Mouse (Mus musculus): ENCODE results near the gene Hax1. TPM values are rescaled to one million over a fixed set of nuclear protein-coding genes. Genes with fewer than 3 reads are reported as not detected.

The Hax1 gene
- 34.5 TPM for polyA plus RNA-seq (2014; fragmentation: Illumina TruSeq; extraction: RNeasy Lipid Tissue Mini Kit (QIAGEN cat#74804); ENCODE audit: low read depth, low replicate concordance)

GRCm38 (mm10) chr3:89998612-89999054 is at the start of gene Hax1:
Hax1 (minus strand) TSS chr3:89998780.

GRCm38 (mm10) chr3:89963221-89963763 is 35.3 kb downstream of the Hax1 start, which contains the start of gene Atp8b2:
Atp8b2 (minus strand) TSS chr3:89963508.

Other genes with a start within 250 kb of the Hax1 start
- gene Chrnb2, start 234.1 kb downstream of the Hax1 start, polyA plus RNA-seq (2014; fragmentation: Illumina TruSeq; extraction: RNeasy Lipid Tissue Mini Kit (QIAGEN cat#74804); ENCODE audit: low read depth, low replicate concordance) = 0.69 TPM
- gene Ube2q1, start 225.2 kb downstream of the Hax1 start, polyA plus RNA-seq (2014; fragmentation: Illumina TruSeq; extraction: RNeasy Lipid Tissue Mini Kit (QIAGEN cat#74804); ENCODE audit: low read depth, low replicate concordance) = 71.7 TPM
- 3.7 TPM for gene She, start 167.4 kb downstream of the Hax1 start, polyA plus RNA-seq (2014; fragmentation: Illumina TruSeq; extraction: RNeasy Lipid Tissue Mini Kit (QIAGEN cat#74804); ENCODE audit: low read depth, low replicate concordance)
- gene Il6ra, start 85.6 kb downstream of the Hax1 start, polyA plus RNA-seq (2014; fragmentation: Illumina TruSeq; extraction: RNeasy Lipid Tissue Mini Kit (QIAGEN cat#74804); ENCODE audit: low read depth, low replicate concordance) = 4.9 TPM
- 8.8 TPM for gene Atp8b2, start 35.3 kb downstream of the Hax1 start, polyA plus RNA-seq (2014; fragmentation: Illumina TruSeq; extraction: RNeasy Lipid Tissue Mini Kit (QIAGEN cat#74804); ENCODE audit: low read depth, low replicate concordance)
- 88.3 TPM for gene 4933434E20Rik, start 52.9 kb upstream of the Hax1 start, polyA plus RNA-seq (2014; fragmentation: Illumina TruSeq; extraction: RNeasy Lipid Tissue Mini Kit (QIAGEN cat#74804); ENCODE audit: low read depth, low replicate concordance)
- 106 TPM for gene Ubap2l, start 53.8 kb upstream of the Hax1 start, polyA plus RNA-seq (2014; fragmentation: Illumina TruSeq; extraction: RNeasy Lipid Tissue Mini Kit (QIAGEN cat#74804); ENCODE audit: low read depth, low replicate concordance)
- gene Tpm3, start 73.9 kb upstream of the Hax1 start, polyA plus RNA-seq (2014; fragmentation: Illumina TruSeq; extraction: RNeasy Lipid Tissue Mini Kit (QIAGEN cat#74804); ENCODE audit: low read depth, low replicate concordance) = 286 TPM
- 0.57 TPM for gene Nup210l, start 105.4 kb upstream of the Hax1 start, polyA plus RNA-seq (2014; fragmentation: Illumina TruSeq; extraction: RNeasy Lipid Tissue Mini Kit (QIAGEN cat#74804); ENCODE audit: low read depth, low replicate concordance)
- gene Rps27, start 214.9 kb upstream of the Hax1 start, polyA plus RNA-seq (2014; fragmentation: Illumina TruSeq; extraction: RNeasy Lipid Tissue Mini Kit (QIAGEN cat#74804); ENCODE audit: low read depth, low replicate concordance) = 2,039 TPM
- 6.8 TPM for gene Rab13, start 214.9 kb upstream of the Hax1 start, polyA plus RNA-seq (2014; fragmentation: Illumina TruSeq; extraction: RNeasy Lipid Tissue Mini Kit (QIAGEN cat#74804); ENCODE audit: low read depth, low replicate concordance)
- gene Jtb, start 232.8 kb upstream of the Hax1 start, polyA plus RNA-seq (2014; fragmentation: Illumina TruSeq; extraction: RNeasy Lipid Tissue Mini Kit (QIAGEN cat#74804); ENCODE audit: low read depth, low replicate concordance) = 130 TPM
- gene Creb3l4, start 244.7 kb upstream of the Hax1 start, polyA plus RNA-seq (2014; fragmentation: Illumina TruSeq; extraction: RNeasy Lipid Tissue Mini Kit (QIAGEN cat#74804); ENCODE audit: low read depth, low replicate concordance) = 22.6 TPM
- gene Slc39a1, start 249.4 kb upstream of the Hax1 start, polyA plus RNA-seq (2014; fragmentation: Illumina TruSeq; extraction: RNeasy Lipid Tissue Mini Kit (QIAGEN cat#74804); ENCODE audit: low read depth, low replicate concordance) = 97.3 TPM

Measured in sigmoid colon, adult 10 weeks (tissue).